Mouse (Mus musculus) limb, embryonic 15.5 days (tissue): ENCODE results near the gene Plxdc1. TPM values are rescaled to one million over a fixed set of nuclear protein-coding genes. Genes with fewer than 3 reads are reported as not detected.

Source experiments
- ATAC-seq: fragments of 200-750 bp; cut with Nextera tagmentation; 2 replicates; pipeline ENCODE4 v1.8.0; 2017; ENCODE audit warnings: low read depth, moderate TSS enrichment; ENCODE audit not compliant: insufficient number of reproducible peaks, low FRiP score, low TSS enrichment
- H3K27ac ChIP-seq: fragments of 300-500 bp; sonication (generic); 2 replicates; pipeline ENCODE4 v1.5.1; 2015; ENCODE audit warnings: moderate library complexity, mild to moderate bottlenecking, inconsistent platforms
- H3K27me3 ChIP-seq: fragments of 300-500 bp; sonication (generic); 2 replicates; pipeline ENCODE4 v1.6.1; 2015; ENCODE audit warnings: inconsistent platforms
- H3K36me3 ChIP-seq: fragments of 300-500 bp; sonication (generic); 2 replicates; pipeline ENCODE4 v1.6.1; 2015; ENCODE audit warnings: inconsistent platforms
- H3K4me1 ChIP-seq: fragments of 300-500 bp; sonication (generic); 2 replicates; pipeline ENCODE4 v1.6.1; 2015; ENCODE audit warnings: inconsistent platforms
- H3K4me2 ChIP-seq: fragments of 300-500 bp; sonication (generic); 2 replicates; pipeline ENCODE4 v1.6.1; 2015; ENCODE audit warnings: mild to moderate bottlenecking, inconsistent platforms
- H3K4me3 ChIP-seq: fragments of 300-500 bp; sonication (generic); 2 replicates; pipeline ENCODE4 v1.5.1; 2015; ENCODE audit warnings: mild to moderate bottlenecking, inconsistent platforms
- H3K9ac ChIP-seq: fragments of 300-500 bp; sonication (generic); 2 replicates; pipeline ENCODE4 v1.6.1; 2015; ENCODE audit warnings: inconsistent platforms
- H3K9me3 ChIP-seq: fragments of 300-500 bp; sonication (generic); 2 replicates; pipeline ENCODE4 v1.6.1; 2016; ENCODE audit warnings: inconsistent platforms
- WGBS: fragments of 180-500 bp; shearing (Covaris S2); methylation state at CpG from one replicate; pipeline ENCODE4 v1.1.7; 2015; 5-methylcytosine and 5-hydroxymethylcytosine counted together
- polyA plus RNA-seq: library from polyadenylated mRNA; unstranded; fragments of >200 nt; fragmentation: Nextera tagmentation; extraction: Ambion mirVana; gene quantifications from 2 replicates; pipeline ENCODE4 v1.2.1, GENCODE M21; 2015

Gene Plxdc1
- polyA plus RNA-seq, 1 experiment from 2014 or later: 1.7 TPM

GRCm38 (mm10) chr11:97960907-97961306 lies 25.3 kb downstream of the Plxdc1 start:
- Histone ChIP-seq H3K4me1 (0 out of 2 replicates have a peak, but pooled peaks cover 5% of the 10 kb centered on the region), H3K4me2 (no peak overlapping the region), H3K4me3 (no peak overlapping the region), H3K9ac (no peak overlapping the region), H3K36me3 (no peaks in the 10 kb centered on the region), H3K9me3 (no peaks in the 10 kb centered on the region), H3K27ac (no peak overlapping the region), H3K27me3 (no peaks in the 10 kb centered on the region)
- 81% methylated on average over 1 of the region's 1 CpGs for WGBS
- no peak for ATAC-seq

DNA sequence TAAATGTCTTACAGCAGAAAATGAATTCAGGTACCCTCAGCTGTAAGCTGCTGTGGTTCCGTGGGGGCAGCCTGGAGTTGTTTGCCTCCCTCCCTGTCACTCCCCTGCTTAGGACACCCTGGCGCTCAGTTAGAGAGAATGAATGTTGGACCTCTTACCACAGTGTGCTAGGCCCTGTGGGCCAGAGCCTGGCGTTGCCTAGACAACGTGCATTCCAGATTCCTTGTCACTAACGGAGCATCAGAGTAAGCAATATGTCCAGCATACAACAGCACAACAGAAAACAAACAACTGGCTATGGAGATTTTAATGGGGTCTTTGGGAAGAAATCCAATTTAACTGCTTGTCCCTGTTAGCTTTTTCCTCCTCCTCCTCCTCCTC lies 27.0 kb downstream of the Plxdc1 start:
- no peak overlapping the region for H3K9ac ChIP-seq
- no peaks in the 10 kb centered on the region for H3K36me3 ChIP-seq
- ATAC-seq: no peak
- no peak overlapping the region for H3K4me2 ChIP-seq
- 0 out of 2 replicates have a peak, but pooled peaks cover 5% of the 10 kb centered on the region for H3K4me1 ChIP-seq
- no peaks in the 10 kb centered on the region for H3K9me3 ChIP-seq
- no peak overlapping the region for H3K4me3 ChIP-seq
- H3K27ac ChIP-seq: no peak overlapping the region
- H3K27me3 ChIP-seq: no peaks in the 10 kb centered on the region
- 63% methylated on average over 5 of the region's 5 CpGs for WGBS

GRCm38 (mm10) chr11:97958641-97959299 lies 27.5 kb downstream of the Plxdc1 start:
- no peak for ATAC-seq
- no peaks in the 10 kb centered on the region for H3K9me3 ChIP-seq
- no peak overlapping the region for H3K27ac ChIP-seq
- H3K4me1 ChIP-seq: 0 out of 2 replicates have a peak, but pooled peaks cover 5% of the 10 kb centered on the region
- H3K27me3 ChIP-seq: no peaks in the 10 kb centered on the region
- no peaks in the 10 kb centered on the region for H3K36me3 ChIP-seq
- no peak overlapping the region for H3K9ac ChIP-seq
- WGBS: 74% methylated on average over 7 of the region's 7 CpGs
- H3K4me3 ChIP-seq: no peak overlapping the region
- H3K4me2 ChIP-seq: no peak overlapping the region

DNA sequence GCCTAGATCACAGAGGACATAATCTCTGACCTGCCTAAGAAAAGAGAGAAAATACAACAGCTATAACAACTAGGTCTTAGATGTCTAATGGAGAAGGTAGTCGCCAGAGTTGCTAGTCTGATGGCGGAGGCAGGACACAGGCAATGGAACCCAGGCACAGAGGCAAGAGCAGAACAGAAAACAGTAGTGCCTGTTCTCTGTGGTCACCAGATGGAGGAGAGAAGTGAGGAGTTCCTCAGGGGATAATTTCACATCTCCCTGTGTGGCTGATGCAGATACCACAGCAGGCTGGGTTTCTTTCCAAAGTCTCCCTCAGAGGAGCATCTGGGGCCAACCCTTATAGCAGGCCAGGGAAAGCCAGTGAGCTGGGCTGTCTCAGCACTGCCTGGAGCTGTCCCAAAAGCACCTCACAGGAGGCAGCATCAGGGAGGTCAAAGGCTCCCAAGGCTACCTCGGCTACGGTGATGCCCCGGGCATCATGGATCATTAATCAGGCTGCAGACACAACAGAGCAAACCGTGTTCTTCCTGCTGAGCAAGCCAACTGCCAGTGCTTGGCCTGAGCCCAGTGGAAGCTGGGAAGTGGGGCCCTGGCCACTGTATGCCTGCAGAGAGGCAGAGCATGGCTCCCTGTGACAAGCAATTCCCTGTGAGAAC lies 29.2 kb downstream of the Plxdc1 start:
- Histone ChIP-seq H3K4me3 (no peak overlapping the region), H3K9ac (no peak overlapping the region), H3K4me1 (0 out of 2 replicates have a peak, but pooled peaks cover 5% of the 10 kb centered on the region), H3K27me3 (no peaks in the 10 kb centered on the region), H3K36me3 (no peaks in the 10 kb centered on the region), H3K27ac (no peak overlapping the region), H3K9me3 (no peaks in the 10 kb centered on the region), H3K4me2 (no peak overlapping the region)
- WGBS: 42% methylated on average over 6 of the region's 6 CpGs
- no peak for ATAC-seq

GRCm38 (mm10) chr11:97955915-97956314 lies 30.3 kb downstream of the Plxdc1 start:
- 0 out of 2 replicates have a peak, but pooled peaks cover 5% of the 10 kb centered on the region for H3K4me1 ChIP-seq
- H3K4me3 ChIP-seq: no peak overlapping the region
- 53% methylated on average over 4 of the region's 4 CpGs for WGBS
- H3K27me3 ChIP-seq: no peaks in the 10 kb centered on the region
- no peaks in the 10 kb centered on the region for H3K9me3 ChIP-seq
- H3K36me3 ChIP-seq: no peaks in the 10 kb centered on the region
- no peak for ATAC-seq
- no peak overlapping the region for H3K9ac ChIP-seq
- no peak overlapping the region for H3K4me2 ChIP-seq
- no peak overlapping the region for H3K27ac ChIP-seq

GRCm38 (mm10) chr11:97955146-97955902 lies 30.9 kb downstream of the Plxdc1 start:
- H3K27me3 ChIP-seq: no peaks in the 10 kb centered on the region
- no peak overlapping the region for H3K4me3 ChIP-seq
- no peak overlapping the region for H3K9ac ChIP-seq
- H3K36me3 ChIP-seq: no peaks in the 10 kb centered on the region
- H3K27ac ChIP-seq: no peak overlapping the region
- ATAC-seq: no peak
- H3K4me1 ChIP-seq: 0 out of 2 replicates have a peak, but pooled peaks cover 5% of the 10 kb centered on the region
- H3K9me3 ChIP-seq: no peaks in the 10 kb centered on the region
- 83% methylated on average over 9 of the region's 9 CpGs for WGBS
- no peak overlapping the region for H3K4me2 ChIP-seq

DNA sequence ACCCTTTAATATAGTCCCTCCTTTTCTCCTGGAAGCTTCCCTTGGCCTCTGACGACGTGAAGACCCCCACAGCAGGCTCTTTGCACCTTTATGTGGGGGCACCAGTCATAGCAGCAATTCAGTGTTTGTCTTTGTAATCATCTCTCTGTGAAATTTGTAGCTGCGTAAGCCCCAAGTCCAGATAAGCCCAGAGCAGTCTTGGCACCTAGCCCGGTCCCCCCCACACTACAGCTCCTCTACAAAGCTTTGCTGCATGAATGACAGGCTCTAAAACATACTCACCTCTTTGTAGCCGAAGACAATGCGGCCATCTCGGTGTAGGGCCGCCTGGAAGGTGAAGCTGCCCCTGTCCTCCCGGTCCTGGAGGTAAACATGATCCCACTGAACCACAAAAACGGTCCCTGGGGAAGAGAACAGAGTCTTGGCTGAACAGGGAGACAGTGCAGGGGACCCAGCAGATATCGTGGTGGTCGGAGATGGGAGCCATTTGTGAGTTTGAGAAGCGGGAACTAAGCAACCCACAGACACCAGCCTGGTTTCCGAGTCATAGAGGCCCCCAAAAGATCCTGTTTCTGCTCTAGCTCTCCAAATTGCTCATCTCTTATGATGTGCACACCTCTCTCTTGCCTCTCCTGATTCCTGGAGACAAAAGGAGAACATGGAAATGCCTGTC lies 31.6 kb downstream of the Plxdc1 start:
- no peaks in the 10 kb centered on the region for H3K36me3 ChIP-seq
- H3K27me3 ChIP-seq: no peaks in the 10 kb centered on the region
- no peak for ATAC-seq
- H3K4me3 ChIP-seq: no peak overlapping the region
- no peaks in the 10 kb centered on the region for H3K9me3 ChIP-seq
- H3K4me1 ChIP-seq: peaks cover 8% of the 10 kb centered on the region; the same call in 1 of the 2 replicates
- 71% methylated on average over 14 of the region's 14 CpGs for WGBS
- no peak overlapping the region for H3K9ac ChIP-seq
- H3K27ac ChIP-seq: no peak overlapping the region
- H3K4me2 ChIP-seq: no peak overlapping the region

DNA sequence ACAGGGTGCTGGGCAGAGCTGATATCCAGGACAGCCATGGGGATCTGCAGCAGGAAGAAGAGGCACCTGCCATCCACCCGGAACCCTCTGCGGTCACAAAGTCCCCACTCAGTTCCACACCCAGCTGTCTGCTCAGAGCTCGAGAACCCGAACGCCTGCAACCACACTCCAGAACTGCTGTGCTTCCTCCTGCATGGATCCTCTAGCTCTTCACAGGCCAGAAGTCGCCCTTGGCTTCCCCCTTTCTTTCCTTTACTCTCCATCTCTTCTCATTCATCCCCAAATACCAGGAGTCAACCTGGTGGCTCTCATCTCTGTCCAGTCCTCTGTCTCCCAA lies 32.3 kb downstream of the Plxdc1 start:
- peaks cover 8% of the 10 kb centered on the region; the same call in 1 of the 2 replicates for H3K4me1 ChIP-seq
- no peak overlapping the region for H3K9ac ChIP-seq
- H3K27me3 ChIP-seq: no peaks in the 10 kb centered on the region
- H3K4me3 ChIP-seq: no peak overlapping the region
- H3K4me2 ChIP-seq: no peak overlapping the region
- H3K36me3 ChIP-seq: no peaks in the 10 kb centered on the region
- ATAC-seq: no peak
- WGBS: 88% methylated on average over 6 of the region's 6 CpGs
- H3K9me3 ChIP-seq: no peaks in the 10 kb centered on the region
- H3K27ac ChIP-seq: no peak overlapping the region

DNA sequence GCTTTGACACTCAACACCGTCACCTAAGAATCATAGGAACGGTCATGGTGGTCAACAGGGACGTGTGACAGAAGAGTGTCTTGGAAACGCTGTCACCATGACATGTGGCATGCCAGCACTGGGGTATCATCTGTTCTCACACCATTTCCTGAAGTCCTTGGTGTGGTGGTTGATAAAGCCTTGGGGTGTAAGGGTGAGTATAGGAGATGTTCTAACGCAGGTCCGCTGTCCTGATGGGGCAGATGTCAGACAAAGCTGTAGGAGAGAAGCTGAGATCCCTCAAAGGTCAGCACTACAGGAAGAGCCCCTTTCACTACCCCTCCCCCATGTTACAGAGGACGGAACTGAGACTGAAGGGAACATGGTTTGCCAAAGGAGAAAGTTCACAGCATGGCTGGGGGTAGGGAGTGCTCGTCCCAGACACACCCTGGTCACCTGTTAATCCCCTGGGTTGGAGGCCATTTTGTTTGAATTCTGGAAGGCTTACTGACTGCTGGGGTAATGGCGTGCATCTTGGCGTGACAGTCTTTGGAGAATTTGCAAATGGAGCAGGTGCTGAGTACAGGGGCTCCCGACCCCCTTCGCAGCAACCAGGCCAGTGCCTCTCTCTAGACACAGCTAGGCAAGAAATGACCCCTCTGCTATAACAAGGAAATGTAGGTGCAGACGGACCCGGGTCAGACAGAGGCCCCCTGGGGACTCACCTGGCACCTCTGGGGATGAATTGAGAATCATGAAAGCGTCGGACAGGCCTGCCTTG lies 32.9 kb downstream of the Plxdc1 start:
- Histone ChIP-seq H3K27ac (no peak overlapping the region), H3K9ac (no peak overlapping the region), H3K4me3 (no peak overlapping the region), H3K4me1 (peaks cover 8% of the 10 kb centered on the region; the same call in 1 of the 2 replicates), H3K9me3 (no peaks in the 10 kb centered on the region), H3K36me3 (no peaks in the 10 kb centered on the region), H3K4me2 (no peak overlapping the region), H3K27me3 (no peaks in the 10 kb centered on the region)
- no peak for ATAC-seq
- 83% methylated on average over 16 of the region's 16 CpGs for WGBS

- H3K27ac ChIP-seq: no peak overlapping the region
- no peak for ATAC-seq
- H3K9ac ChIP-seq: no peak overlapping the region
- H3K4me2 ChIP-seq: no peak overlapping the region
- 88% methylated on average over 1 of the region's 1 CpGs for WGBS
- peaks cover 8% of the 10 kb centered on the region; the same call in 1 of the 2 replicates for H3K4me1 ChIP-seq
- H3K36me3 ChIP-seq: no peaks in the 10 kb centered on the region
- no peak overlapping the region for H3K4me3 ChIP-seq
- H3K9me3 ChIP-seq: no peaks in the 10 kb centered on the region
- no peaks in the 10 kb centered on the region for H3K27me3 ChIP-seq
These were observed 33.8 kb downstream of the Plxdc1 start for GRCm38 (mm10) chr11:97952367-97953006.
